Mouse (Mus musculus) embryo, embryonic 11 days (tissue): ENCODE results near the gene Atp10a.

ENCODE experiments used
- DNase-seq: peaks from one replicate; pipeline ENCODE4 v3.0.0-alpha.2; 2015

Atp10a gene

DNA sequence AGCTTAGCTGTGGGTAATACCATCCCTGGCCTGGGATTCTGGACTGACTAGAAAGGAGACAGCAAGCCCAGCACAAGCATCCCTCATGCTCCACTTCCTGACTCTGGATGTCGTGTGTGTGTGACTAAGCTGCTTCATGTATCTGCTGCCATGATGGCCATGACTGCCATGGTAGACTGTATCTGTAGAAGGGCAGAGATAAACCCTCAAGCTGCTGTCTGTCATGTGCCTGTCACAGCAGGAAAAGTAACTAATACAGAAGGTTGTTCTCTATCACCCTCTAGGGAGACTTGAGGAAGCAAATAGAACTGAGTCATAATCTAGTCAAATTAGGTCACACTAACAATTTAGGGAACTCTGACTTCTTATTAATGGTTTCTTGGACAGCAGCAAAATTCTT, 86.7 kb downstream of the Atp10a start:
- DNase-seq = no peak

DNA sequence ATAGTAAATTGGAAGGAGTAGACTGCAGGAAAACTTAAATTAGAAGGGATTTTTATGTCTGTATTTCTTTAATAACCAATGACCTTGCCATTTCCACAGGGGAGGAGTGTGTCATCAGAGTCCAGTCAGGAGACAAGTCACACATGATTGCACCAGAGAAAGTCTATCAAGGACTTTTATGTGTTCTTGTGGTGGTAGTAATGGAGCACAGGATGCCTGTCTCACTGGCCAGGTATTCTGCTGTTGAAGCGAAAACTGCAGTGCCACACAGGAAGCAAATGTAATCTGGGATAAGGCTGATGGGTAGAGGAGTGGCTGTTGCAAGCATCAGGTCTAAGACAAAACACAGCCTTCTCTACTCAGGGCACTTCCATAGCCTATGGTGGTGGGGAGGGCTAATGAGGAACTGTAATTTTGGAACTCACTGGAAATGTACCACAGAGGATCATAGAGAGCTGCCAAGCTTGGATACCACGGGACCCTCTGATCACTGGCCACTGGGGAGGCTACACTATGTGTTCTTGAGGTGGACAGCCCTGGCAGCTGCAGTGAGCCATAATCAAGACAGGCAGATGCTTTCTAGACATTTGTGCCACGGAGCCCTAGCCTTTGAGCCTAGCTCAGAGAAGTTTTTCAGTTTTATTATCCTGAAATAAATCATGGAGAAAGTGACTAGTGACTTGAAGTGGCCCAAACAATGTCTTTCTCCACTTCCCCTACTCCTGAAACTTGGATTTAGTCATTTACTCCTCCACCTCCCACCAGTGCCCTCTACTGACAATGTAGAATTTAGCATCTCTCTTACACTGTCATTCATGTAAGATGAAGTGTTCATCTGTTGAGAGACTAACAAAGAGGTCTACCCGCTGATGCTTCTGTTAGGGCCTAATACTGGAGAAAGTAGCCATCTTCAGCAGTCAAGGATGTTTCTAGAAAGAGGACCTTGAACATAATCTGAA, 87.7 kb downstream of the Atp10a start:
- peak; percentile 26 for DNase-seq

DNA sequence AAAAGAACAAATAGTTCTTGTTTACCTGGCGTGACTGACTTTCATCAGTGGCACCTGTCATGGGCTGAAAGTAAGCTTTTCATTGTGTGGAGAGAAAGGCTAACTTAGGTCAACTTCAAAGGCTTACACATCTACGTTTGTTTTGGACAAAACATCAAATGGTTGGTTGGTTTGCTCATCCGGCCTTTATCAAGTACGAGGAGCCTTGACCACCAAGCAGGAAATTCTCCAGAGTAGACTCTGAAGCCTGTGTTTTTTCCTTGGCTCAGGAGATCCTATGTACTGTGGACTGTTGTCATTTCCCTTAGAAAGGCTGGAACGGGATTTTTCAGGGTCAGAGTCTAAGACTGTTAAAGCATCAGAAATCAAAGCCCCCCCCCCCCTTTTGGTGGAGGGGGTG, 90.9 kb downstream of the Atp10a start:
- DNase-seq = no peak

DNA sequence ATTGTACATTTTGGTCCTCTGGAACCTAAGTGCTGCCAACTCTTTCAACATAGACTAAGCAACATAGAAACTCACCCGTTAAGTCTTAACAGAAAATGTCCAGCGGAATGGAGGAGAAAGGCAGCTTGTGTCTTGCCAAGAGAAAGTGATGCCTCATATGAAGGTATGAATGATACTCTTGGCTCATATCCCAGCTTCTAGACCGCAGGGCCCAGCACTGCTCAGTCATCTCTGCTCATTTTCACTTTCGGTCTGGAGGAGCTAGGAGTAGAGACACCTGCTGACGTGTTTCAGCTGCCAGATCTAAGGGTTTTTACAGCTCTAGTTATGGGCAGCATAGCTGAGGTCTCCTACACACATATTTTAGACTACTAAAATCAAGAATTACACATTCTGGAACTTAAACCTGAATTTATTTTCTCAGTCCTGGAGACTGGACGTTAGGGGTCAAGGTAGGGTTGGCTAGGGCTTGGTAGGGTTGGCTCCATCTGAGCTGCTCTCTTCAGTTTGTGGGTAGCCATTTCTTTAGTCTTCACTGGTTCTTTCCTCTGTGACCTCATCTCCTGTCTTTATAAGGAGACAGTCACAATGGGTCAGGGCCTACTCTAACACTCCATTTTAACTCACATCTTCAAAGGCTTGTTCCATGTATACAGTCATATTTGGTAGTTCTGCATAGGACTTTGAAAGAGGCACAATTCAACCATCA, 94.1 kb downstream of the Atp10a start:
- no peak for DNase-seq

DNA sequence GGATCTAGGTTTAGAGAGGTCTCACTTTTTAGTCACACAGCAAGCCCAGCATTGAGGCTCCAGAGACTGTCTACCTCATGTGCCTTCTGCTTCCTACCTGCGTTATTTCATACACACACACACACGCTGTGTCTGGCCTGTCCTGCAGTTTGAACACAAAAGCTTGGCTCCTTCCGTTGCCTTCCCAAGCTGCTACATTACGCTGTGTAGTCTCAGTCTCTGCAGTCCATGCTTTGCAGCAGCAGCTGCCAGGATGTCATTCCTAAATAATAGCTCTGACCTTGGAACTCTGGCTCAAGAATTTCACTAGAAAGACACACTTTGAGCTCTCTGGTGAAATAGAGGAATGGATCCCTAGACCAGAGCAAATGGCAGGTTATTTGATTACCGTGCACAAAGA, 96.1 kb downstream of the Atp10a start:
- DNase-seq = peak; percentile 28

DNA sequence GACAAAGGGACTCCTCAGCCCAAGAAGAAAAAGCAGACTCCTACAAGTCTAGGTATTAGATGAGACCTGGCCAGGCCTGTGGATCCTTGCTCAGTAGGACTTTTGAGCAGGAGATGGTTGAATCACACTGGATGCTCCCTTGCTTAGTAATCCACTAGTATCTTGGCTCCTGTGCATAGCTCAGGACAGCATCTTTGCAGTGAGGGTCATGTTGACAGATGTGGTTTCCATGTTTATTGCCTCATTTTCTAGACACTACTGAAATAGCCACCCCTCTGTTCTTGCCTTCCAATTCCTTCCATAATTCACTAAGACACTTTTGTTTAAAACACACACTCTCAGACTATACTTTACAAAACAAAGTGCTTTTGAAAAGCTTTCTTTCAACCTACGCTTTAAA, 98.1 kb downstream of the Atp10a start:
- no peak for DNase-seq

DNA sequence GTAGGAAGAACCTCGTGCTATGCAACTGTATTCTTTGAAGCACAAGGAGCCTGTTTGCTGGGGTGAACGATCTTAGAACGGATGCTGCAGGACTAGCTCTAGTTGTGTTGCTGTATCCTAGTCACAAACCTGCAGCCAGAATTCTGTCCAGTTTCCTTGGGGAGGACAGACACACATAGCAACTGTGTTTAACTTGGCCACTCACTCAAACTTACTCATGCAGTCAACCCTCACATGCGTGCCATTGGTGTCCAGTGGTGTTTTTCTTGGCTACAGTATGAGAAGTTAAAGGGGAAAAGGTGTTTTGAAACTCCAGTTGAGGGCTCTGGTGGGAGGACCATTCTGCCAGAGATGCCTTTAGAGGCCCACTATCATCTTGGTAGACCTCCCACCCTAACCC, 98.6 kb downstream of the Atp10a start:
- DNase-seq = no peak

DNA sequence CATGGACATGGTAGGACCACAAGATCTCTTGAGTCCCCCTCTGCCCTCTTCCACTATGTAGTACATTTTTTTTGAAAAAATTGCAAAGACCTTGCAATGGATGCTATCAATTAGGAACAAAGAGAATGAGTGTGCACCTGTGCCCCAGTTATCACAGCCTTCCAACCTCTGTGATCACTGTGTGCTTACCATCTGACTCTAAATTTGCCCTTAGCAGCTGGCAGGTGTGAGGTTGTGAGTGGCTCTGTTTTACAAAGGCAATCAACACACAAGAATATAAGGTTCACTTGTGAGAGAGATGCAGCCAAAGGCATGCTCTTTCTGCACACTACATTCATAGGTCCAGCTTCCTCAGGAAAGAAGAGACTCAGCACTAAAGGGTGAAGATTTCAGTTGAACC, 99.1 kb downstream of the Atp10a start:
- DNase-seq = no peak

DNA sequence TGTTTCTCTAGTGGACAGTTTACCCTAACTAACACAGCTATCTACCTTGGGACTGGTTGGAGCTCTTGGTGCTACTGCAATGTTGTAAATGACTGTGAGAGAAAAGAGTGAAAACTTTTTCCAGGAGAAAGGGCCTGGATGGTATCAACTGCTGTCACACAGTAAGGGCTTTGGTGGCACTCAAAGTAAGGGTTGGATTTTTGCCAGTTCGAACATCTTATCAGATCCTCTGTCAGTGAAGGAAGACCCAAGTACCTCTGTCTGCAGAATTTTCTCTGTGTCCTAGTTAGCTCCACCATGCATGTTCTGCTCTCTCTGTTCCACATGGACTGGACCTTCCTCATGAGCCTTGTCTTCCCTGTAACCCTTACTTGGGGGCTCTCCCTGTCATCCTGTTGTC, 99.9 kb downstream of the Atp10a start:
- DNase-seq = no peak

DNA sequence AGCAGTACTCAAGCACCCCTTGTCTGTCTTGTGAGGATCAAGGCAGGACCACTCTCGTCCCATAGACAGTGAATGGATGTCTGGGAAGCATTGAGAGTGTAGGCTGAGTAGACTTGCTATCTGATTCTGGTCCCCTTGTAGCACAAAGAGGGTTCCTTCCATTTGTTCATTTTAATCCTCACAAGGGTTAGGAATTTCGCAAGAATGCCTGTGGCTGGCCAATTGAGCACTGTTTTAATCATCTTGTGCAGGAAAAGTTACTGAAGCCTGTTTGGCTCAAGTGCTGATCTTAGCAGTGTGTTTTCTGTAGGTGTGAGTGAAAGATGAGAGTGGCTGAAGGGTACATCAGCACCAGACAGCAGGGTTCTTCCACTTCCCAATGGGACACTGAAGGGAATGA, 101.4 kb downstream of the Atp10a start:
- no peak for DNase-seq

DNA sequence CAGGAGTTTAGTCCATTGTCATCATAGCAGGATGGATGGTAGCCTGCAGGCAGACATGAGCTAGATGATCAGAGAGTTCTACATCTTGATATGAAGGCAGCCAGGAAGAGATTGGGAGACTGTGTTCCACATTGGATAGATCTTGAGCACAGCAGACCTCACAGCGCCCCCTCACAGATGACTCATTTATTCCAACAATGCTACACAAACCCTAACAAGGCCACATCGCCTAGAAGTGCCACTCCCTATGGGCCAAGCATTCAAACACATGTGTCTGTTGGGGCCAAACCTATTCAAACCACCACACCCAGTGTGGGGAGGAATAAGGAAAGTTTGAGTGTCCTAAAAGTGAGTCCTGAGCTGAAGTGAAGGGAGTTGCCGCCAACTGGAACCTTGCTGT, 102.4 kb downstream of the Atp10a start:
- DNase-seq = no peak

DNA sequence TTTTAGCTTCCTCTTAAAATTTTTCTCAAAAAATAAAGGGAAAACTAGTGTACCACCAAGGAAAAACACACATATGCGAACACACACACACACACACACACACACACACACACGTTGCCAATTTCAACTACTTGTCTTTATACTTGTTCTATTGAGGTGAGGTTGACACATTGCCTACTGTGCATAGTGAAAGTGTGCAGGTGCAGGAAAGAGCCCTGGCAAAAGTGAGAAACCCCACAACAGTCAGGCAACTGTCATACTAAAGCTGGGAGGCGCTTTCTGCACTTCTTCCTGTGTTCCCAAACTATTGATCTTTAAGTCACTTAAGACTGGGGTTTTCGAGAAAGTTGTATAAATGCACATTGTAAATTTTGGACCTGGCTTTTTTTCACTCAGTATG, 103.3 kb downstream of the Atp10a start:
- DNase-seq = no peak

DNA sequence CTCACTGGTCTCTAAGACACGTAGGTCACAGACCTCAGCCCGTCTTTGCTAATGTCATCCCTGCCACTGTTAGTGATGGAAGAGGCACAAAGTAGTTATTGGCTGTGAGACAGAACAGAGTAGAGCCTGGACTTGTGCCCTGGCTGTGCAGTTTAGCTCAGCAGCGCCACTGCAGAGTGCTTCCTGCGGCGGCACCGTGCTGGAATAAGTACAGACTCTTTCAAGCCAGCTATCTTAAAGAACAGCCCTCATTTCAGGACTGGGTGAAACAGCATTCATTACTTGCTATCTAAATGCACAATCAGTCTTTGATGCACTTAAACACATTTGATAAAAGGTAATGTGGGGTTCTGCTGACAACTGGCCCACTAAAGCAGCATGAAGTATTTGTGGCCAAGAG, 111.3 kb downstream of the Atp10a start:
- DNase-seq = no peak

DNA sequence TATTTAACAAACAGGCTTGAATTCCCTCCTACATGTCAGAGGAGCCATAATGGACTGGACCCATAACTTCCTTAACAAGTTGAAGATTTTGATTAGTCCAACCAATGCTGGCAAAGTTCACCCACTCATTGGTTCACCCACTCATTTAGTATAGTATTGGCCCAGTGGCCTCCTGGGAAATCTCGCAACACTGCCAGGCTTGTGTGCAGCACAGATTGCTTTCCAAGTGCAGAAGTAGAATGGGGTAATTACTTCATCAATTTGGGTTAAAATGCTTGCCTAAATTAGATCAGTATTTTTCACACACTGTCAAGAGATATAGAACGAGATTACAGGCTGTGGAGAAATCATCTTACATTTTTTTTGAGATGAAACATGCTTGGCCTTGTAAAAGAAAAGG, 112.3 kb downstream of the Atp10a start:
- DNase-seq = no peak

DNA sequence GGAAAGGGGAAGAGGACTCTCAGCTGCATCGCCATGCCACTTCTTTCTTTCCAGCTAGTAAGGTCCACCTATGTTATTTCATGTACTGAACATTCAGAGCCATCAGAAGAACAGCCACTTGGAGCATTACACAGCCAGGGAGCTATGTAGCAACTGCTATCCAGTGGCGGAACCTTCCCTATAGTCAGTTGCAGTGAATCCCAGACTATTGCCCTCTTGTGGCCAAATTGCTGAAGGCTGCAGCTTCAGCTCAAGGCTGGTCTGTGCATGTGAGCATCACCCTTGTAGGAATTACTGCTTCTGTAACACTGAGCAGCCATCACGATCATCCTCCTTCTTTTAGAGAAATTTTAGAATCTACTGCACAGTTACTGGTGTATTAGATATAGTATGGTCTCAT, 114.3 kb downstream of the Atp10a start:
- peak; percentile 65 for DNase-seq

DNA sequence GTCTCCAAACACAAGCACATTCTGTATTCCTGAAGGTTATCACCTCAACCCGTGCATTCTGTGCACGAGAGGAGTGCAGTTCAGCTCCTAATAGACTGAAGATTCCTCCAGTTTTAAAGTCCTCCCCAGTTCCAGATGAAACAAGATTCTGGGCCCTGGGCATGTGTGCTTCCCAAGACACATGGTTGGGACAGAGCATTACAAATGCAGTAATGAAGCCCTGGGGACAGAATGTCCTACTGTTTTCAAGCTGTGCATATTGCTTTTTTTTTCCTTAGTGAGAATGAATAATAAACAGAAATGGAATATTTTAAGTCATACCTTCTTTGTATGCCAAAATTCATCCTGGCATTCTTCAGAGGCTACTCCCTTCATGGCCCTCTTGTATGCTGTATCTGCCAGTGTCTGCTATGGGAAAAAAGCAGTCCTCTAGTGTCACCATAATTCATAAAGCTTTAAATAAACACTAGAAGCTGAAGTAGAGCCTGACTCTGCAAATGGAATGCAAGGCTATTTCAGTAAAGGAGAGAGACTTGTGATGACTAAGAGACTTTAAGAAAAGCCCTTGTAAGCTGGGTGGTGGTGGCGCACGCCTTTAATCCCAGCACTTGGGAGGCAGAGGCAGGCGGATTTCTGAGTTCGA, 116.2 kb downstream of the Atp10a start:
- no peak for DNase-seq

DNA sequence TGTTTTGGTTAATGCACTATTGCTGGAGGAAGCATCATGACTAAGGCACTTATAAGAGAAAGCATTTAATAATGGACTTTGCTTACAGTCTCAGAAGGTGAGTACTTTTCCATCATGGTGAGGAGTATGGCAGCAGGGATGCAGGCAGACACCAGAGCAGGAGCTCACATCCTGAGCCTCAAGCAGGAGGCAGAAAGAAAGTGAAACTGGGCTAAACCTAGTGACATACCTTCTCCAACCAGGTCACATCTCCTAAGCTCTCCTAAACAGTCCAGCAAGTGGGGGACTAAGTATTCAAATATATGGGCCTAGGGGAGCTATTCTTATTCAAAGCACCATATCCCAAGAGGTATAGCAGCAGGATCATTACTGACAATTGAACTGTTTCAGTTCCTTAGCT, 123.2 kb downstream of the Atp10a start:
- DNase-seq = no peak

DNA sequence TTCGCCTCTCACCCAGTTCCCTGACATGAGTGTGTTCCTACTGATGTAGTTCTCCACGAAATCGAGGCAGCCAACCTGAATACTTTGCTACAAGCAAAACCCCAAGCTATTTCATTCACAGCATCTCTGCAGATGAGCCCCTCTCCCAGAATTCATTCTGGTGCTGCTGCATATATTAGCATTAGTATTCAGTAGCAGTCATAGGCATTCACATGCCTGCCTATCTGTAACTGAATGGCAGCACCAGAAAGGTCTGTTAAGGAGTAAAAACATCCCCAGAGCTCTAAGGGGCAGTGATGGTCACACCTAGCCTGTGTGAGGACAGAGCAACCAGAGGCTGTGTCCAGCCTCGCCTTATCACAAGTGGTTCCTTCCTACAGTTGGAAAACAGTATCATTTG, 131.0 kb downstream of the Atp10a start:
- DNase-seq = peak; percentile 1

DNA sequence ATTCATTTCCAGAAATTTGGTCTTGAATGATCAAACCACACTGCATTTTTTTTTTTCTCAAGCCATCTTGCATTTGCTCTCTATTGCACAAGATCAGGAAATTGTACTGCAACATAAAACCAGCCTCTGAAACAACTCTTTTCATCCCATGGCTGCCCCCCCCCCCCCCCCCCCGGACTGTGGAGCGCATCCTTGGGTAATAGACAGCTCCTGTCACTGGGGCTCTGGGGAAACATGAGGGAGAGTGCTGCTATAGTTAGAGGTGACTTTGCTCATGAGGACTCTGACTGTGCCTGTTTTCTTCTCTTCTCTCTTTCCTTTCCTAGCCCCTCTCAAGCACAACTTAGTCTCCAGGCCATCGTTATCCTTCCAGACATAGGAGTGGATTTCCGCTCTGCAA, 131.6 kb downstream of the Atp10a start:
- no peak for DNase-seq

DNA sequence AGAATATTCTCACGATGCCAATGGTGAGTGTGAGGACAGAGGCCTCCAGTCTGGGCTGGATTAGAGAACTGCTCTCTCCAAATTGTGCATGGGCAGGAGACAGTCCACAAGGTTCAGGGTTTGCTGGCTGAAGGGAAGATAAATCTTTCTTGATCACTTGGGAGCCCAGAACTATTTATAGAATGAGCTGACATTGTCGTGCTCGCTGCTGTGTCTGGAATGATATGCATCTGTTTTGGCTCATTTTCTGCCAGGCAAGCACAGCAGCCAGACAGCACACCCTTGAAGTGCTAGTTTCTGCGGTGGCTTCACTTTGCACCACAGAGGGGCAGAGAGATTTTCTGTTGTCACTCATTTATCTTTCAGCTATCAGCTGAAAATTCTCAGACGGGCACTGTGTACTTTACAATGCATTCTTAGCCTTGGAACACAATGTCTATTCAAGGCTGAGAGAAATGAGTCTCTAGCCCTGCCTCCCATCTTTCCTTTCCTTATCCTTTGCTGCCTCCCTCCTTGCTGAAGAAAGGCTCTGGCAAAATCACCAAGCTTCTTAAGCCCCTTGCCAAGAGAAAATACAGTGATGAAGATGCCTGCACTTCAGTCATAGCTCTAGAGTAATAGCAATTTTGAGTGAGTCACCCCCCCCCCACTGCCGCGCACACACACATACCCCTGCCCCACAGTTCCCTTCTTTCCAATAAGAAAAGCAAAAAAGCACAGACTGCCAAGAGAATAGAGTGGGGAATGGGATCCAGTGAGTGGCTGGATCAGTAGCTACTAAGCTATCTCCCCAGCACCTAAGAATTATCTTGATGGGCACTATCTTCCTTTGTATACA, 132.7 kb downstream of the Atp10a start:
- DNase-seq = peak; percentile 27

DNA sequence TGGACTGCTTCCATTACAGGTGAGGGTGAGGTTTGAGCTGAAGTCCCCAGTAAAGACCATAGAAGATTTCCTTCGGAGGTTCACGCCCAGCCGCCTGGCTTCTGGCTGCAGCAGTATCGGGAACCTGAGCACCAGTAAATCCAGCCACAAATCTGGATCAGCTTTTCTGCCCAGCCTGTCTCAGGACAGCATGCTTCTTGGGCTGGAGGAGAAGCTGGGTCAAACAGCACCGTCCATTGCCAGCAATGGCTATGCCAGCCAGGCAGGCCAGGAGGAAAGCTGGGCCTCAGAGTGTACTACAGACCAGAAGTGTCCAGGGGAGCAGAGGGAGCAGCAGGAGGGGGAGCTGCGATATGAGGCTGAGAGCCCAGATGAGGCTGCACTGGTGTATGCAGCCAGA, 141.3 kb downstream of the Atp10a start:
- DNase-seq = no peak

DNA sequence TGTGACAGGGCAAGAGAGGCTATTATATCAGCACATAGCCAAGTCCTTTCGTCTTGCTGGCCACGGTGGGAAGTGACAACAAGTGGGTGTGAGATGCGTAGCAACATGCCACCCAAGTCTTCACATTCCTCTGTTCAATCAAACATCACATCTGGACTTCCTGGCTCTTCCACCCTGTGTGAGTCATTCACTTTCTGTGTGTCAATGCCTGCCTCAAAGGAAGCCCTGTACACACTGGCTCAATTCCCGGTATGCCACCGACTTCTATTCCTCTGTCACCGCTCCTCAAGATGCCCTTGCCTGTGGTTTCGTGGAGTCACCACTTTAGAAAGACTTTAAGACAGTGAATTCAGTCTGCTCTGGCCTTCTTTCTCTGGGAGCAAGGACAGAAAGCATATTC, 144.9 kb downstream of the Atp10a start:
- no peak for DNase-seq

DNA sequence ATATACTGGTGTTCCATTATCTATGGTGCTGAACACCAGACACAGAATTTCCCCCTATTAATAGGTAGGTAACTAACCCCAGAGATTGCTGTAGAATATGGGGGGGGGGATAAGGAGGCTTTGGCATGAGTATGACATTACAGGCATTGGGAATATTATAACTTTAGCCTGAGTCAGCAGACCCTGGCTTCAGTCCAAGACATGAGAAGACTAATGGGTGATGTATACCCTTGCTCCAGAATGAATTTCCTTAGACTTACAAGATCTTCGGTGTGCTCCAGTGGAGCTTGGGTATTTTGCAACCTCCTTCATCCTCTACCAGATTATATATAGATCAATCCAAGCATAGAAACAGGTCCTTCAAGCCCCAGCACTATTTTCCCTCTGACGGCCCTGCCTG, 145.8 kb downstream of the Atp10a start:
- no peak for DNase-seq
